Mouse (Mus musculus) lung, embryonic 14.5 days (tissue): ENCODE results near the gene Mmab. TPM values are rescaled to one million over a fixed set of nuclear protein-coding genes. Genes with fewer than 3 reads are reported as not detected.

Source experiments
- ATAC-seq: fragments of 200-750 bp; cut with Nextera tagmentation; 2 replicates; pipeline ENCODE4 v1.8.0; 2017; ENCODE audit warnings: mild to moderate bottlenecking, moderate TSS enrichment, moderate library complexity; ENCODE audit not compliant: insufficient read depth
- DNase-seq: peaks from one replicate; pipeline ENCODE4 v3.0.0-alpha.2; 2015
- H3K27ac ChIP-seq: fragments of 300-500 bp; sonication (generic); 2 replicates; pipeline ENCODE4 v1.5.1; 2014; ENCODE audit warnings: low read depth, mild to moderate bottlenecking, moderate library complexity
- H3K27me3 ChIP-seq: fragments of 300-500 bp; sonication (generic); 2 replicates; pipeline ENCODE4 v1.6.1; 2014; ENCODE audit warnings: low read length, control low read depth; ENCODE audit not compliant: insufficient read depth
- H3K36me3 ChIP-seq: fragments of 300-500 bp; sonication (generic); 2 replicates; pipeline ENCODE4 v1.6.1; 2014; ENCODE audit warnings: control low read depth; ENCODE audit not compliant: insufficient read depth
- H3K4me1 ChIP-seq: fragments of 300-500 bp; sonication (generic); 2 replicates; pipeline ENCODE4 v1.6.1; 2014; ENCODE audit warnings: antibody characterized with exemption, control low read depth; ENCODE audit not compliant: insufficient read depth
- H3K4me2 ChIP-seq: fragments of 300-500 bp; sonication (generic); 2 replicates; pipeline ENCODE4 v1.6.1; 2014; ENCODE audit warnings: mild to moderate bottlenecking
- H3K4me3 ChIP-seq: fragments of 300-500 bp; sonication (generic); 2 replicates; pipeline ENCODE4 v1.5.1; 2014; ENCODE audit warnings: low read depth, low read length
- H3K9ac ChIP-seq: fragments of 300-500 bp; sonication (generic); 2 replicates; pipeline ENCODE4 v1.6.1; 2014
- H3K9me3 ChIP-seq: fragments of 300-500 bp; sonication (generic); 2 replicates; pipeline ENCODE4 v1.6.1; 2016; ENCODE audit warnings: low read depth, low read length, control low read depth
- CTCF ChIP-seq: IDR thresholded peaks from 2 replicates; pipeline ENCODE4 v1.5.1; 2016; ENCODE audit warnings: antibody characterized with exemption, low read depth
- WGBS: fragments of 180-500 bp; shearing (Covaris S2); extraction: QIAGEN DNeasy Blood & Tissue Kit; methylation state at CpG from one replicate; pipeline ENCODE4 v1.1.7; 2014; 5-methylcytosine and 5-hydroxymethylcytosine counted together
- microRNA-seq: library from miRNA; unstranded; fragments of <30 nt; microRNA quantifications from one replicate; pipeline ENCODE4, GENCODE M21; 2016; ENCODE audit warnings: borderline number of aligned reads
- polyA plus RNA-seq: library from polyadenylated mRNA; unstranded; fragments of >200 nt; fragmentation: Nextera tagmentation; extraction: Ambion mirVana; gene quantifications from 2 replicates; pipeline ENCODE4 v1.2.1, GENCODE M21; 2014

The Mmab gene
- polyA plus RNA-seq, 1 experiment from 2014 or later, result 32.4 TPM

DNA sequence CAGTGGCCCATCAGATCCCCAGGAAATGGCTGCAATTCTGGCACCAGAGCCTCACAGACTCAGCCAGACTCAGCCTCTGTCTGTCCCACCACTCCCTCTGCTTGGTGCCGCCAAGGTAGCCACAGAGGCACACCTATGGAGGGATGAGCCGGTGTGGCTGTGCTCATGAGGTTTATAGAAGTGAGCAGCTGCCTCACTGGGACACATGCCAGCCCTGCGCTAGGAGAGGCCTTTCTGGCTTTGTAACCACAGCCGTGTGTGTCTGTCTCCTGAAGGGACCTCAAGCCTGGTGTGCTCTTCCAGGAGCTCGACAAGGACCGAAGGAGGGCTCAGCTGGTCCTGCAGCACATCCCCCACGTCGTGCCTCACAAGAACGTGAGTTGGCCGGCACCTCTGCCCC is 36.6 kb downstream of the Mmab start:
- H3K9me3 ChIP-seq, result no peaks in the 10 kb centered on the region
- no peak overlapping the region for H3K9ac ChIP-seq
- peaks cover 99% of the 10 kb centered on the region for H3K36me3 ChIP-seq
- H3K4me2 ChIP-seq, result no peak overlapping the region
- TF ChIP-seq CTCF, result no peak
- ATAC-seq (no peak), DNase-seq (peak; percentile 24)
- H3K27me3 ChIP-seq, result no peaks in the 10 kb centered on the region
- H3K4me3 ChIP-seq, result no peak overlapping the region
- H3K4me1 ChIP-seq, result peaks cover 5% of the 10 kb centered on the region; the same call in 1 of the 2 replicates
- WGBS, result 79% methylated on average over 10 of the region's 10 CpGs
- no peak overlapping the region for H3K27ac ChIP-seq

DNA sequence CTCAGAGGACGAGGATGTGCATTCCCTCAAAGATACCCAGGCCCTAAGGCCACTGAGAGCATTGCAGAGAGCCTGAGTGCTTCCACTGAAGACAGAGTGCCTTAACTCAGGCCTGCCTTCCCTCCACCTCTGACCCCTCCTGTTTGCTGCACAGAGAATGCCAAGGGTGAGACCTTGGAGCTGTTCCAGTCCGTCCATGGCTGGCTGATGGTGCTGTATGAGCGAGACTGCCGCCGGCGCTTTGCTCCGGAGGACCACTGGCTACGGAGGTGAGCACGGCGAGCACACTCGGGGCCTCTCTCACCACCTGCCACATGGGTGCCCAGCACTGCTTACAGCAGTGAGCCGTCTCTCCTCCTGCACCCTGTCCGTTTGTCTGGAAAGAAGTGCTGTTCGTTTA is 37.3 kb downstream of the Mmab start:
- Histone ChIP-seq H3K4me2 (no peak overlapping the region), H3K9me3 (no peaks in the 10 kb centered on the region), H3K27ac (no peak overlapping the region), H3K27me3 (no peaks in the 10 kb centered on the region), H3K9ac (no peak overlapping the region), H3K4me1 (no peaks in the 10 kb centered on the region), H3K36me3 (peaks cover 99% of the 10 kb centered on the region), H3K4me3 (no peak overlapping the region)
- DNase-seq (no peak), ATAC-seq (no peak)
- WGBS, result 87% methylated on average over 14 of the region's 14 CpGs
- no peak for TF ChIP-seq CTCF

DNA sequence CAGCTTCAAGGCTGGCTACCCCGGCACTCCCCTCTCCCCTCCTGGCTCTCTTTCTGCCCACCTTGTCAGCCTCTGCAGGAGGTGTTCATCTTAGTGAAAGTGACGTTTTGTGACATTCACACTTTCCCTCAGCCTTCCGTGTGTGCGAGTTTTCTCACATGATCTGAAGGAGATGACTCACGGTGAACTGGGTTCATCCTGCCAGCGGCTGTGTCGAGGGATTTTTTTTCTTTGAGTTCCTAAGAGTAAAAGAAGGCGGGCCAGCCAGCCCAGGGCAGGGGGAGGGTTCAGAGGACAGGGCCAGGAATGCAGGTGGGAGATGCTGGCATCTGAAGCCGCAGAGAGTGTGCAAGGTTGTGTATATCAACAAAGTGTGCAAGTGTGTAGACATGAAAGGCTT is 50.7 kb downstream of the Mmab start:
- 76% methylated on average over 9 of the region's 9 CpGs for WGBS

DNA sequence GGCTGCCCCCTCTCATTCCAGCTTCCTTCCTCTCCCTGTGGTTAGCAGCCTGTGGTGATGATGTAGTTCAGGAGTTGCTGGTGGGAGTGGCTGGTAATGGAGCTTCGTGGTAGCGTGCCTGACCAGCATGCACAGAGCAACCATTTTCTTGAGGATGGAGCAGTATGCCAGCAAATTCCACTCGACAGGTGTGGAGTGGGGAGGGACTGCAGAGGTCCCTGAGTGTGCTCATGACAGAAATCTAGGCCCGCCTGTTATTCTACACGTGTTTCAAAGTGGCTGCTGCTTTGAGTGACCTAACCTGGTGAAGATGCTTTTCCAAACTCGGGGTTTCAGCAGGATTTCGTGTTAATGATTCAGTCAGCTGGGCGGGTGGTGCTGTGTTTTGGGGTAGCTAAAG is 59.4 kb downstream of the Mmab start:
- H3K4me3 ChIP-seq, result no peak overlapping the region
- no peaks in the 10 kb centered on the region for H3K27me3 ChIP-seq
- H3K9ac ChIP-seq, result no peak overlapping the region
- DNase-seq, result no peak
- no peak overlapping the region for H3K27ac ChIP-seq
- H3K9me3 ChIP-seq, result no peaks in the 10 kb centered on the region
- peaks cover 58% of the 10 kb centered on the region for H3K36me3 ChIP-seq
- H3K4me2 ChIP-seq, result no peak overlapping the region
- peaks cover 3% of the 10 kb centered on the region; the same call in 1 of the 2 replicates for H3K4me1 ChIP-seq
- 88% methylated on average over 8 of the region's 8 CpGs for WGBS
- no peak for ATAC-seq
- TF ChIP-seq CTCF, result no peak

More for the DNA sequence above, 50.7 kb downstream of the Mmab start:
- H3K36me3 ChIP-seq, result peaks cover 87% of the 10 kb centered on the region
- no peak overlapping the region for H3K9ac ChIP-seq
- H3K4me2 ChIP-seq, result no peak overlapping the region
- no peaks in the 10 kb centered on the region for H3K9me3 ChIP-seq
- H3K27me3 ChIP-seq, result no peaks in the 10 kb centered on the region
- no peak for TF ChIP-seq CTCF
- no peak for DNase-seq
- no peak overlapping the region for H3K27ac ChIP-seq
- H3K4me3 ChIP-seq, result no peak overlapping the region
- no peaks in the 10 kb centered on the region for H3K4me1 ChIP-seq
- no peak for ATAC-seq

DNA sequence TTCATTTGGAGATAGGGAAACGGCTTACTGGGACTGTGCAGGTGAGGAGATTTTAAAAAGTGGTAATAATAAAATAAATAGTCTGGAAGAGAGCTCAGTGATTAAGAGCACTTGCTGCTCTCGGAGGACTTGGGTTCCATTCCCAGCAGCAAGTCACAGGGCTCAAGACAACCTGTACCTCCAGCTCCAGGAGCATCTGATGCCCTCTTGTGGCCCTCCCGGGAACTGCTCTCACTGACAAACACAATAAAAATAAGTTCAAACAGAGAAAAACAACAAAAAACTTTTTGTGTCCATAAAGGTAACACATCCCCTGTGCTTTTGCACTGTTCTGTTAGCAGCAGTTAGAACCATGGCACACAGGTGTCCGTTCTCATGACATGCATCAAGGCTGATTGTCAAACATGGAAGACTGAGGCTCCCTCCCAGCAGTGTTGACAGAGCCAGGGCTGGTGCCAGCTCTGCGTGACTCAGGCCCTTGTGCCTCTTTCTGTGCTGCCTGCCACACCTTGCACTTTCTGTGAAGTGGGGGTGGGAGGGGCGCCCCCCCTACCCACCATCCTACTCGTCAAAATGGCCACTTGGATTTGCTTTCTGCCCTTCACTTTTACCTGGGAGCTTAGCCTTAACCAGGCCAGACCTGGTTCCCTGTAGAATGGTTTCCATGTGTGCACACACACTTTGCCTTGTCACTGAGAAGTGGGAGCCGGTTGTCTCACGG is 60.5 kb downstream of the Mmab start:
- Histone ChIP-seq H3K4me3 (no peak overlapping the region), H3K36me3 (peaks cover 47% of the 10 kb centered on the region), H3K27me3 (no peaks in the 10 kb centered on the region), H3K27ac (no peak overlapping the region), H3K9ac (no peak overlapping the region), H3K9me3 (no peaks in the 10 kb centered on the region), H3K4me2 (no peak overlapping the region), H3K4me1 (peaks cover 3% of the 10 kb centered on the region)
- DNase-seq (peak; percentile 63), ATAC-seq (no peak)
- 70% methylated on average over 9 of the region's 9 CpGs for WGBS
- TF ChIP-seq CTCF, result peak; percentile 75

Small RNA genes lying within 50 kb of the gene (microRNA-seq; reads per million reads assigned to microRNA genes)
- gene Mir7027, result not detected

Other genes starting within 250 kb of the Mmab start
- 0.16 and 0.22 TPM in 2 replicates for gene Foxn4, start 170.3 kb downstream of the Mmab start, polyA plus RNA-seq
- gene Myo1h, start 154.9 kb downstream of the Mmab start, polyA plus RNA-seq, result 2.5 and 2.8 TPM in 2 replicates
- gene Kctd10, start 63.6 kb downstream of the Mmab start, polyA plus RNA-seq, result 140 and 144 TPM in 2 replicates
- gene Ube3b, start 63.5 kb downstream of the Mmab start, polyA plus RNA-seq, result 56.3 and 59.3 TPM in 2 replicates
- 48.4 and 49.2 TPM in 2 replicates for gene Mvk, start 209 bp upstream of the Mmab start, polyA plus RNA-seq
- gene Fam222a, start 124.0 kb upstream of the Mmab start, polyA plus RNA-seq, result 2.3 and 2.5 TPM in 2 replicates
- 1.0 and 1.6 TPM in 2 replicates for gene Trpv4, start 214.4 kb upstream of the Mmab start, polyA plus RNA-seq
- 71.1 and 74.8 TPM in 2 replicates for gene Gltp, start 246.9 kb upstream of the Mmab start, polyA plus RNA-seq